Mouse (Mus musculus) liver, embryonic 16.5 days (tissue): Measurements from ENCODE around the gene Nrcam. TPM values are rescaled to one million over a fixed set of nuclear protein-coding genes. Genes with fewer than 3 reads are reported as not detected.

Experiments
- ATAC-seq: fragments of 200-750 bp; cut with Nextera tagmentation; 2 replicates; pipeline ENCODE4 v1.8.0; 2017; ENCODE audit warnings: low read depth, mild to moderate bottlenecking, moderate number of reproducible peaks, moderate library complexity
- H3K27ac ChIP-seq: fragments of 300-500 bp; sonication (generic); 2 replicates; pipeline ENCODE4 v1.5.1; 2014; ENCODE audit warnings: mild to moderate bottlenecking, low read length
- H3K27me3 ChIP-seq: fragments of 300-500 bp; sonication (generic); 2 replicates; pipeline ENCODE4 v1.6.1; 2014; ENCODE audit warnings: low read depth, low read length, mixed read lengths; ENCODE audit not compliant: control insufficient read depth, insufficient read depth
- H3K36me3 ChIP-seq: fragments of 300-500 bp; sonication (generic); 2 replicates; pipeline ENCODE4 v1.6.1; 2014; ENCODE audit warnings: mild to moderate bottlenecking; ENCODE audit not compliant: control insufficient read depth, insufficient read depth
- H3K4me1 ChIP-seq: fragments of 300-500 bp; sonication (generic); 2 replicates; pipeline ENCODE4 v1.6.1; 2014; ENCODE audit warnings: low read depth, low read length, mixed read lengths; ENCODE audit not compliant: control insufficient read depth
- H3K4me2 ChIP-seq: fragments of 300-500 bp; sonication (generic); 2 replicates; pipeline ENCODE4 v1.6.1; 2014; ENCODE audit warnings: low read depth, low read length, mixed read lengths
- H3K4me3 ChIP-seq: fragments of 300-500 bp; sonication (generic); 2 replicates; pipeline ENCODE4 v1.5.1; 2014; ENCODE audit warnings: low read depth, mild to moderate bottlenecking, low read length
- H3K9ac ChIP-seq: fragments of 300-500 bp; sonication (generic); 2 replicates; pipeline ENCODE4 v1.6.1; 2014; ENCODE audit warnings: low read depth, low read length
- H3K9me3 ChIP-seq: fragments of 300-500 bp; sonication (generic); replicated peaks from 2 replicates; pipeline ENCODE4 v1.6.1; 2016; ENCODE audit warnings: low read length; ENCODE audit not compliant: control insufficient read depth
- WGBS: fragments of 180-500 bp; shearing (Covaris S2); extraction: QIAGEN DNeasy Blood & Tissue Kit; methylation state at CpG from one replicate; pipeline ENCODE4 v1.1.7; 2014; ENCODE audit not compliant: insufficient replicate concordance; 5-methylcytosine and 5-hydroxymethylcytosine counted together
- polyA plus RNA-seq: library from polyadenylated mRNA; unstranded; fragments of >200 nt; fragmentation: Nextera tagmentation; extraction: Ambion mirVana; gene quantifications from 2 replicates; pipeline ENCODE4 v1.2.1, GENCODE M21; 2015

Gene Nrcam
- polyA plus RNA-seq, 1 experiment from 2014 or later = 0.14 TPM

GRCm38 (mm10) chr12:44479260-44480030 lies 150.8 kb downstream of the Nrcam start:
- Histone ChIP-seq H3K4me2 (no peak overlapping the region), H3K4me3 (no peak overlapping the region), H3K9ac (no peak overlapping the region), H3K27ac (no peak overlapping the region), H3K36me3 (no peaks in the 10 kb centered on the region), H3K9me3 (no peaks in the 10 kb centered on the region), H3K27me3 (no peaks in the 10 kb centered on the region), H3K4me1 (no peaks in the 10 kb centered on the region)
- no peak for ATAC-seq
- 56% methylated on average over 6 of the region's 6 CpGs for WGBS

GRCm38 (mm10) chr12:44480031-44480419 lies 151.3 kb downstream of the Nrcam start:
- Histone ChIP-seq H3K4me3 (no peak overlapping the region), H3K27ac (no peak overlapping the region), H3K27me3 (no peaks in the 10 kb centered on the region), H3K36me3 (no peaks in the 10 kb centered on the region), H3K4me1 (no peaks in the 10 kb centered on the region), H3K4me2 (no peak overlapping the region), H3K9ac (no peak overlapping the region), H3K9me3 (no peaks in the 10 kb centered on the region)
- ATAC-seq = no peak
- WGBS = 58% methylated on average over 2 of the region's 2 CpGs

- no peaks in the 10 kb centered on the region for H3K4me1 ChIP-seq
- no peak overlapping the region for H3K4me2 ChIP-seq
- H3K27me3 ChIP-seq = no peaks in the 10 kb centered on the region
- no peak overlapping the region for H3K4me3 ChIP-seq
- no peak overlapping the region for H3K27ac ChIP-seq
- H3K9me3 ChIP-seq = no peaks in the 10 kb centered on the region
- no peak for ATAC-seq
- H3K36me3 ChIP-seq = no peaks in the 10 kb centered on the region
- 49% methylated on average over 3 of the region's 3 CpGs for WGBS
- H3K9ac ChIP-seq = no peak overlapping the region
Measured at GRCm38 (mm10) chr12:44481415-44481814, 152.7 kb downstream of the Nrcam start.

GRCm38 (mm10) chr12:44492759-44493479 lies 164.2 kb downstream of the Nrcam start:
- no peaks in the 10 kb centered on the region for H3K9me3 ChIP-seq
- no peak overlapping the region for H3K9ac ChIP-seq
- H3K36me3 ChIP-seq = no peaks in the 10 kb centered on the region
- 53% methylated on average over 5 of the region's 5 CpGs for WGBS
- no peak overlapping the region for H3K27ac ChIP-seq
- H3K27me3 ChIP-seq = no peaks in the 10 kb centered on the region
- no peaks in the 10 kb centered on the region for H3K4me1 ChIP-seq
- H3K4me3 ChIP-seq = no peak overlapping the region
- H3K4me2 ChIP-seq = no peak overlapping the region
- no peak for ATAC-seq

GRCm38 (mm10) chr12:44497762-44498161 lies 169.1 kb downstream of the Nrcam start:
- ATAC-seq = no peak
- Histone ChIP-seq H3K9me3 (no peaks in the 10 kb centered on the region), H3K36me3 (no peaks in the 10 kb centered on the region), H3K27ac (no peak overlapping the region), H3K4me1 (no peaks in the 10 kb centered on the region), H3K27me3 (no peaks in the 10 kb centered on the region), H3K4me2 (no peak overlapping the region), H3K9ac (no peak overlapping the region), H3K4me3 (no peak overlapping the region)
- WGBS = 42% methylated on average over 2 of the region's 2 CpGs

GRCm38 (mm10) chr12:44498872-44499271 lies 170.2 kb downstream of the Nrcam start:
- H3K36me3 ChIP-seq = no peaks in the 10 kb centered on the region
- no peaks in the 10 kb centered on the region for H3K27me3 ChIP-seq
- H3K9me3 ChIP-seq = no peaks in the 10 kb centered on the region
- no peak overlapping the region for H3K9ac ChIP-seq
- H3K27ac ChIP-seq = no peak overlapping the region
- WGBS = 63% methylated on average over 5 of the region's 5 CpGs
- no peak for ATAC-seq
- H3K4me2 ChIP-seq = no peak overlapping the region
- H3K4me3 ChIP-seq = no peak overlapping the region
- H3K4me1 ChIP-seq = no peaks in the 10 kb centered on the region

GRCm38 (mm10) chr12:44501807-44502487 lies 173.3 kb downstream of the Nrcam start:
- Histone ChIP-seq H3K4me2 (no peak overlapping the region), H3K4me1 (no peaks in the 10 kb centered on the region), H3K27me3 (no peaks in the 10 kb centered on the region), H3K36me3 (no peaks in the 10 kb centered on the region), H3K9me3 (no peaks in the 10 kb centered on the region), H3K4me3 (no peak overlapping the region), H3K27ac (no peak overlapping the region), H3K9ac (no peak overlapping the region)
- no peak for ATAC-seq
- 54% methylated on average over 5 of the region's 5 CpGs for WGBS

- H3K4me2 ChIP-seq = no peak overlapping the region
- H3K4me3 ChIP-seq = no peak overlapping the region
- H3K9me3 ChIP-seq = no peaks in the 10 kb centered on the region
- ATAC-seq = no peak
- H3K27ac ChIP-seq = no peak overlapping the region
- 61% methylated on average over 4 of the region's 4 CpGs for WGBS
- no peaks in the 10 kb centered on the region for H3K4me1 ChIP-seq
- no peak overlapping the region for H3K9ac ChIP-seq
- no peaks in the 10 kb centered on the region for H3K36me3 ChIP-seq
- no peaks in the 10 kb centered on the region for H3K27me3 ChIP-seq
Measured at GRCm38 (mm10) chr12:44503737-44504136, 175.1 kb downstream of the Nrcam start.

GRCm38 (mm10) chr12:44508635-44509034 lies 179.9 kb downstream of the Nrcam start:
- WGBS = 72% methylated on average over 3 of the region's 3 CpGs
- Histone ChIP-seq H3K27ac (no peak overlapping the region), H3K4me3 (no peak overlapping the region), H3K36me3 (no peaks in the 10 kb centered on the region), H3K9ac (no peak overlapping the region), H3K27me3 (no peaks in the 10 kb centered on the region), H3K4me2 (no peak overlapping the region), H3K4me1 (no peaks in the 10 kb centered on the region), H3K9me3 (no peaks in the 10 kb centered on the region)
- ATAC-seq = no peak
